Comparison of ENCODE assay signal across 8 mouse cellular contexts in genomic region chr3:88324951-88325405, GRCm38 (mm10). TPM values are rescaled to one million over a fixed set of nuclear protein-coding genes. Genes with fewer than 3 reads are reported as not detected.
DNase-seq lines count a peak whose midpoint lies in the region; ATAC-seq and TF ChIP-seq lines count a peak whose summit lies in the region.

Gene Glmp, plus strand, starts transcription at chr3:88325023.

- TF ChIP-seq CTCF in Patski (IDR thresholded peaks at IDR 0.05), result no peak

- peak within 1 kb of the TSS; percentile 62 for H3K4me3 ChIP-seq in hindbrain, embryonic 11.5 days (ENCODE audit: low read depth, low read length)

- CTCF ChIA-PET in Patski (lab: Charles Lee), result interaction anchor here (0.8 to 1.9 kb wide), 4 partner anchors 9 to 173 kb away, joined by 3 to 5 read pairs (median 4); no protein-coding TSS in a partner anchor

- DNase-seq in Patski (ENCODE audit: low read depth, low spot score), result peak; percentile 64
- peak; percentile 72 for DNase-seq in cerebellum, adult 9-10 months
- DNase-seq in hindbrain, embryonic 11.5 days (ENCODE audit: low spot score), result peak; percentile 74
- peak; percentile 50 to 70 for DNase-seq in layer of hippocampus, postnatal 14 days (ENCODE audit: low spot score in 2 of 2)
- peak; percentile 77 for DNase-seq in lung, postnatal 10 days
- DNase-seq in retina, adult 2 months (ENCODE audit: low read depth, low spot score), result peak; percentile 49
- peak; percentile 31 for DNase-seq in urinary bladder, adult 2 months (ENCODE audit: low spot score)

- H3K27me3 ChIP-seq in Patski, result no peaks in the 10 kb centered on the region
- H3K27me3 ChIP-seq in hindbrain, embryonic 11.5 days (ENCODE audit: control insufficient read depth, insufficient read depth, low read length), result no peaks in the 10 kb centered on the region

- WGBS in hindbrain, embryonic 11.5 days, result 3% methylated on average over 10 of the region's 10 CpGs

- H3K9ac ChIP-seq in hindbrain, embryonic 11.5 days (ENCODE audit: low read depth, low read length), result peak within 1 kb of the TSS; percentile 83

- POLR2A ChIA-PET in Patski (lab: Charles Lee), result interaction anchor here (0.5 to 4.0 kb wide), 6 partner anchors 9 to 1996 kb away, joined by 3 to 27 read pairs (median 5); partner anchors contain the start of genes Smg5 and Tmem79

- H3K4me1 ChIP-seq in hindbrain, embryonic 11.5 days (replicated peaks; ENCODE audit: control insufficient read depth, insufficient read depth, low read length), result no peaks in the 10 kb centered on the region

- in situ Hi-C loops in Patski (cut with MboI; ENCODE audit: low pct_unique_long_range_greater_than_20kb), result loop anchor here (25.0 kb wide), 1 partner anchor 1687 kb away; no protein-coding TSS in a partner anchor

- no peak within 1 kb of the TSS for H3K27ac ChIP-seq in hindbrain, embryonic 11.5 days (ENCODE audit: low read depth, low read length)

- ATAC-seq in Patski, result peak; percentile 70
- peak; percentile 82 for ATAC-seq in frontal cortex, adult (ENCODE audit: low TSS enrichment)
- peak; percentile 79 for ATAC-seq in hindbrain, embryonic 11.5 days (ENCODE audit: low FRiP score)

- H3K36me3 ChIP-seq in hindbrain, embryonic 11.5 days (ENCODE audit: control insufficient read depth, insufficient read depth, low read length), result peaks cover 10% of the 10 kb centered on the region

- H3K9me3 ChIP-seq in hindbrain, embryonic 11.5 days (ENCODE audit: control insufficient read depth, low read length), result no peaks in the 10 kb centered on the region

- peak within 1 kb of the TSS; percentile 72 for H3K4me2 ChIP-seq in hindbrain, embryonic 11.5 days (replicated peaks; ENCODE audit: low read depth, low read length)

RNA-seq across cellular contexts. Expression of gene Glmp, which starts in this region (rescaled TPM):
- 590 TPM for polyA plus RNA-seq in Patski (2021)
- 69.4 and 71.5 TPM in 2 replicates for polyA plus RNA-seq in hindbrain, embryonic 11.5 days (2014; fragmentation: Nextera tagmentation; extraction: Ambion mirVana)
- total RNA-seq in layer of hippocampus, postnatal 14 days (2021), result 10 to 100 TPM; 86.2 to 90.2 TPM
- polyA plus RNA-seq in urinary bladder, adult 2 months (2012; rRNA removed), result 166 and 177 TPM in 2 replicates
